Mouse (Mus musculus): ENCODE data around the gene Slc41a3. TPM values are rescaled to one million over a fixed set of nuclear protein-coding genes. Genes with fewer than 3 reads are reported as not detected.

Slc41a3 gene
- polyA plus RNA-seq, 1 experiment, result 5.4 TPM

DNA sequence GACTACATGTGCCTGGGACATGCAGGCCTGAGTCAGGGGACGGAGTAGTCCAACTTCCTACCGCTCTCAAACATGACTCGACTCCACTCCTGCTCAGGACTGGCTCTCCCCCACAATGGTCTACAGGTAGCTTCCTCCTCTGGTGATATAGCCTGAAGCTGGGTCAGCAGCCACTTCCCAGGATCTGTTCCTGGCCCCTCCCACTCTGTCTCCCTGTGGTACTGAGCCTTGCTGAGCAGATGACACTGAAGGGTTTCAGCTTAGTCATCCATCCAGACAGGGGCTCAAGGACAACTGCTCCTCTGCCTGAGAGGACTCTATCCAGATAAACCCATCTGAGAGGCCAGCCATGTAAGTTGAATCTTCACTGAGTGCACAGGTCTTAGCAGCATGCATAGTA lies 37.0 kb upstream of the Slc41a3 start:
- Histone ChIP-seq H3K27ac (ENCODE audit: insufficient read depth, low read length) (no peak overlapping the region), H3K4me1 (ENCODE audit: control insufficient read depth, insufficient read depth, low read length) (peaks cover 9% of the 10 kb centered on the region; the same call in 1 of the 2 replicates), H3K4me3 (ENCODE audit: insufficient read depth, low read length) (no peak overlapping the region)
- TF ChIP-seq CTCF (IDR thresholded peaks at IDR 0.05; ENCODE audit: extremely low read depth, insufficient read depth, low read length), result no peak

DNA sequence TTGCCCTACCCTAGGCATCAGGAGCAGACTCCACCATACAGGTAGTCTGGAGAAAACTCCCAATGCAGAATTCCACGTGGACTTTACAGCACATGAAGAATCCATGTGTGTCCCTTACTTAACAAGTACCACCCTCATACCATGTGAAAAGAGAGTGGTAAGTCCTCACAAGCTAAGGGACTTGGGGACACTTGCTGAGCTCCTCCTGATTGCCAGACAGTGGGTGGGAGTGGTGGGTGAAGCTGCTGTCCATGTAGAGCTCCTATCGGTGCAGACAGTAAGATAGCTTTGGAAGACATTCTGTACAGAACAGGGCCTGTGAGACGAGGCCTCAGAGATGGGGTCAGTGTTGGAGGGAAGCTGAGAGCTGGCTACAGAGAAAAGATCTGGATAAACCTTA lies 36.6 kb upstream of the Slc41a3 start:
- TF ChIP-seq POLR2A (IDR thresholded peaks at IDR 0.05; ENCODE audit: extremely low read depth, insufficient read depth, low read length) (no peak), CTCF (IDR thresholded peaks at IDR 0.05; ENCODE audit: extremely low read depth, insufficient read depth, low read length) (no peak)
- H3K27ac ChIP-seq (ENCODE audit: insufficient read depth, low read length), result no peak overlapping the region
- no peak overlapping the region for H3K4me3 ChIP-seq (ENCODE audit: insufficient read depth, low read length)
- peaks cover 9% of the 10 kb centered on the region; the same call in 1 of the 2 replicates for H3K4me1 ChIP-seq (ENCODE audit: control insufficient read depth, insufficient read depth, low read length)

DNA sequence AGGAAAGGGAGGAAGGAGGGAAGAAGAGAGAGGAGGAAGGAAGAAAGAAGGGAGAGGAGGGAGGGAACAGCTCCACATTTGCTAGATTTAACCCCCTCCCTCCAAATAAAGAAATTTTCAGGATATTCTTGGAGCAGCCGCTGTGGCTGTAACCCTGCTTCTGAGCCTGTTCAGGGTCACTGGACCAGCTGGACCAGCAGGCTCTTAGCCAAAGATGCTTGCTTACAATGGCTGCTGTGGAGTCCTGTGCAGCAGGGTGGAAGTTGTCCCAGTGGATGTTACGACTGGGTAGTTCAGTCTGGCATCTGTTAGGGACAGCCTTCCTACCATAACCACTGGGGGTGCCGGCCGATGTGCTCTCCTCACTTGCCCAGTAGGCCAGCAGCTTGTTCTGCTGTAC lies 35.8 kb upstream of the Slc41a3 start:
- Histone ChIP-seq H3K4me3 (ENCODE audit: insufficient read depth, low read length) (no peak overlapping the region), H3K27ac (ENCODE audit: insufficient read depth, low read length) (no peak overlapping the region), H3K4me1 (ENCODE audit: control insufficient read depth, insufficient read depth, low read length) (peaks cover 9% of the 10 kb centered on the region; the same call in 1 of the 2 replicates)
- TF ChIP-seq POLR2A (IDR thresholded peaks at IDR 0.05; ENCODE audit: extremely low read depth, insufficient read depth, low read length), result no peak
- TF ChIP-seq CTCF (IDR thresholded peaks at IDR 0.05; ENCODE audit: extremely low read depth, insufficient read depth, low read length), result no peak

DNA sequence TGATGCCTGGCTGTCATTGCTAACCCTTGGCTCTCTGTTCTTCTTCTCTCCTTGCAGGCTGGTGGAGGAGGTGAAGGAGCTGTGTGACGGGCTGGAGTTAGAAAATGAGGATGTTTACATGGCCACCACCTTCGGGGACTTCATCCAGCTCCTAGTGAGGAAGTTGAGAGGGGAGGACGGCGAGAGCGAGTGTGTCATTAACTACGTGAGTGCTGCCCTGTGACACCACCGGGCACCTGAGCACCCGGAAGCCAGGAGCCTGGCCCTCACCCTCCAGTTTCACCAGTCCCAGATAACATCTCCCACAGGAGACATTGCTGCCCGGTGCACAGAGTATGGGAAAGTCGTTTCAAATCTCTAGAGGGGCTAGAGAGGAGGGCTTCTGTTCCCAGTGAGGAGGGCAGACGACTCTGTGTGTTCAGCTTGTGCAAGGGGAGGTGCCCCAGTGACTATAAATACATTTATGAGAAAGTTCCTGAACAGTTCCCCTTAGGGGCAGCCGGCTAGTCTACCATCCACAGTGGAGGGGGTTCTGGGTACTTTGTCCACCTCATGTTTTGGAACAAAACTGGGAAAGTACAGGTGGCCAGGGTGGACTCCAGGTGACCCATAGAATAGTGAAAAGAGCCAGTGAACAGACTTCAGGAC lies 34.7 kb upstream of the Slc41a3 start:
- Histone ChIP-seq H3K4me1 (ENCODE audit: control insufficient read depth, insufficient read depth, low read length) (peaks cover 5% of the 10 kb centered on the region; the same call in 1 of the 2 replicates), H3K27ac (ENCODE audit: insufficient read depth, low read length) (no peak overlapping the region), H3K4me3 (ENCODE audit: insufficient read depth, low read length) (no peak overlapping the region)
- TF ChIP-seq POLR2A (IDR thresholded peaks at IDR 0.05; ENCODE audit: extremely low read depth, insufficient read depth, low read length) (no peak), CTCF (IDR thresholded peaks at IDR 0.05; ENCODE audit: extremely low read depth, insufficient read depth, low read length) (no peak)

- H3K4me1 ChIP-seq (ENCODE audit: control insufficient read depth, insufficient read depth, low read length), result peaks cover 2% of the 10 kb centered on the region; the same call in 1 of the 2 replicates
- no peak overlapping the region for H3K4me3 ChIP-seq (ENCODE audit: insufficient read depth, low read length)
- H3K27ac ChIP-seq (ENCODE audit: insufficient read depth, low read length), result no peak overlapping the region
- TF ChIP-seq POLR2A (IDR thresholded peaks at IDR 0.05; ENCODE audit: extremely low read depth, insufficient read depth, low read length) (no peak), CTCF (IDR thresholded peaks at IDR 0.05; ENCODE audit: extremely low read depth, insufficient read depth, low read length) (no peak)
Observed at GRCm38 (mm10) chr6:90570392-90570791, 34.1 kb upstream of the Slc41a3 start.

DNA sequence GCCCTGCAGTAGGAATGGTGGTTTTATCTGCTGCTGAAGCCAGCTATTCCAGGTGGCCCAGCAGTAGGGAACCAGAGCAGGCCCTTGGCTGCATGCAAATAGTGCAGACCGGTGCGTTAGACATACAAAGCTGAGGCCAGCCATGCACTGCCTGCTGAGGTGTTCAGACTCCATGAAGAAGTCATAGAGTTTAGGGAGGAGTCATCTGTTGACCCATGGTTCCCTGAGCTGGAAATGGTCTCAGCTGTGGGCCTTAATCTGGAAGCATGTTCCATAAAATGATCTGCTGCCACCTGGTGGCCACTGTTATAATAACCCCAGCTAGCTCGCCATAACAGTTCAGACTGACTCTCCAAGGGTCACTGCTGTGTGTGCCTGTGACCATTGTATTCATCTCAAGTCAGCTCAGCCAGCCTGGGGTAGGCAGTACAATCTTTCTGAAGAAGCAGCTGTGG lies 29.2 kb upstream of the Slc41a3 start:
- no peaks in the 10 kb centered on the region for H3K4me1 ChIP-seq (ENCODE audit: control insufficient read depth, insufficient read depth, low read length)
- no peak overlapping the region for H3K4me3 ChIP-seq (ENCODE audit: insufficient read depth, low read length)
- TF ChIP-seq POLR2A (IDR thresholded peaks at IDR 0.05; ENCODE audit: extremely low read depth, insufficient read depth, low read length), result no peak
- peak; percentile 80 for TF ChIP-seq CTCF (IDR thresholded peaks at IDR 0.05; ENCODE audit: extremely low read depth, insufficient read depth, low read length)
- H3K27ac ChIP-seq (ENCODE audit: insufficient read depth, low read length), result no peak overlapping the region

- TF ChIP-seq POLR2A (IDR thresholded peaks at IDR 0.05; ENCODE audit: extremely low read depth, insufficient read depth, low read length), result no peak
- no peak for TF ChIP-seq CTCF (IDR thresholded peaks at IDR 0.05; ENCODE audit: extremely low read depth, insufficient read depth, low read length)
- H3K4me3 ChIP-seq (ENCODE audit: insufficient read depth, low read length), result no peak overlapping the region
- H3K4me1 ChIP-seq (ENCODE audit: control insufficient read depth, insufficient read depth, low read length), result no peaks in the 10 kb centered on the region
- H3K27ac ChIP-seq (ENCODE audit: insufficient read depth, low read length), result no peak overlapping the region
Observed at GRCm38 (mm10) chr6:90578174-90578573, 26.4 kb upstream of the Slc41a3 start.

DNA sequence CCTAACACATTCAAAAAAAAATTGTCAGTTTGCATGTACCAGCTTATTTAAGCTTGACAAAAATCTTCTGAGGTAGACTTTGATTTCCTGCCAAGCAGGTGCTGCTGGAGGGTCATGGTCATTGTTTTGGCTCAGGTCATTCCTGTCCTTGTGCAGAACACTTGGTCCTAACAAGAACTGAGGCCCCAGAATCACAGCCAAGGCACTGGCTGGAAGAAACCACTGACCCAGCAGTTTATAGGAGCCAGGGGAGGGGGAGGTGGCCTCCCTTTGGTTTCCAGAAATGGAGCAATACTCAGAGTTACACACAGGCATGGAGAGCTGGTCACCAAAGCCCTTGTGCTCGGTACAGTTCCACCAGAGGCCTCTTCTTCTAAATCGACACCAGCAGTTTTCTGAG lies 22.2 kb upstream of the Slc41a3 start:
- no peaks in the 10 kb centered on the region for H3K4me1 ChIP-seq (ENCODE audit: control insufficient read depth, insufficient read depth, low read length)
- TF ChIP-seq CTCF (IDR thresholded peaks at IDR 0.05; ENCODE audit: extremely low read depth, insufficient read depth, low read length) (no peak), POLR2A (IDR thresholded peaks at IDR 0.05; ENCODE audit: extremely low read depth, insufficient read depth, low read length) (no peak)
- no peak overlapping the region for H3K27ac ChIP-seq (ENCODE audit: insufficient read depth, low read length)
- H3K4me3 ChIP-seq (ENCODE audit: insufficient read depth, low read length), result no peak overlapping the region

DNA sequence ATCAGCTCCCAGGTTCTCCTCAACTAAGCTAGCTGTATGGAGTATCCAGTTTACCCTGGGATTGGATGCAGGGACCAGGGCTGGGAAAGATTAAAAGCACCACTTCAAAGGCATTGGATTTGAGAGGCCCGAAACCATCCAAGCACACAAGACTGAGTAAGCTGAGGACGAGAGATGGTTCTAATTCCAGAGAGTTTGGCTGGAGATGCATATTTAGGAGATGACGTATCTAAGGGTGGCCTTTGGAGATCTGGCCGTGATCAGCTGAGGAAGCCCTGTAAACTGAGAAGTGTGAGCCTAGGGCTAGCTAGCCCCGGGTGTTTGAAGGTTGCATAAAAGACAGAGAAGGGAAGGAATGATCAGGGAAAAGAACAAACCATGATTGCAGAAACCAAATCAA lies 16.4 kb upstream of the Slc41a3 start:
- Histone ChIP-seq H3K4me3 (ENCODE audit: insufficient read depth, low read length) (no peak overlapping the region), H3K27ac (ENCODE audit: insufficient read depth, low read length) (no peak overlapping the region), H3K4me1 (ENCODE audit: control insufficient read depth, insufficient read depth, low read length) (no peaks in the 10 kb centered on the region)
- TF ChIP-seq POLR2A (IDR thresholded peaks at IDR 0.05; ENCODE audit: extremely low read depth, insufficient read depth, low read length) (no peak), CTCF (IDR thresholded peaks at IDR 0.05; ENCODE audit: extremely low read depth, insufficient read depth, low read length) (no peak)

GRCm38 (mm10) chr6:90590707-90591106 lies 13.8 kb upstream of the Slc41a3 start:
- Histone ChIP-seq H3K4me1 (ENCODE audit: control insufficient read depth, insufficient read depth, low read length) (no peaks in the 10 kb centered on the region), H3K4me3 (ENCODE audit: insufficient read depth, low read length) (no peak overlapping the region), H3K27ac (ENCODE audit: insufficient read depth, low read length) (no peak overlapping the region)
- no peak for TF ChIP-seq POLR2A (IDR thresholded peaks at IDR 0.05; ENCODE audit: extremely low read depth, insufficient read depth, low read length)
- no peak for TF ChIP-seq CTCF (IDR thresholded peaks at IDR 0.05; ENCODE audit: extremely low read depth, insufficient read depth, low read length)

Measured in cortical plate, adult 2 months (tissue).